Mouse (Mus musculus) kidney, embryonic 15.5 days (tissue): ENCODE measurements around the gene Farp1. TPM values are rescaled to one million over a fixed set of nuclear protein-coding genes. Genes with fewer than 3 reads are reported as not detected.

Experiments used
- ATAC-seq: fragments of 200-750 bp; cut with Nextera tagmentation; replicated peaks from 2 replicates; pipeline ENCODE4 v1.8.0; 2017; ENCODE audit warnings: moderate TSS enrichment; ENCODE audit not compliant: low FRiP score
- H3K27ac ChIP-seq: fragments of 300-500 bp; sonication (generic); 2 replicates; pipeline ENCODE4 v1.5.1; 2015; ENCODE audit warnings: mild to moderate bottlenecking, inconsistent platforms
- H3K27me3 ChIP-seq: fragments of 300-500 bp; sonication (generic); 2 replicates; pipeline ENCODE4 v1.6.1; 2015; ENCODE audit warnings: inconsistent platforms
- H3K36me3 ChIP-seq: fragments of 300-500 bp; sonication (generic); 2 replicates; pipeline ENCODE4 v1.6.1; 2015; ENCODE audit warnings: inconsistent platforms
- H3K4me1 ChIP-seq: fragments of 300-500 bp; sonication (generic); 2 replicates; pipeline ENCODE4 v1.6.1; 2015; ENCODE audit warnings: inconsistent platforms
- H3K4me2 ChIP-seq: fragments of 300-500 bp; sonication (generic); 2 replicates; pipeline ENCODE4 v1.6.1; 2015; ENCODE audit warnings: moderate library complexity, mild to moderate bottlenecking, inconsistent platforms
- H3K4me3 ChIP-seq: fragments of 300-500 bp; sonication (generic); replicated peaks from 2 replicates; pipeline ENCODE4 v1.5.1; 2015; ENCODE audit warnings: mild to moderate bottlenecking, inconsistent platforms
- H3K9ac ChIP-seq: fragments of 300-500 bp; sonication (generic); 2 replicates; pipeline ENCODE4 v1.6.1; 2015; ENCODE audit warnings: mild to moderate bottlenecking, inconsistent platforms
- H3K9me3 ChIP-seq: fragments of 300-500 bp; sonication (generic); replicated peaks from 2 replicates; pipeline ENCODE4 v1.6.1; 2016; ENCODE audit warnings: inconsistent platforms
- WGBS: fragments of 180-500 bp; shearing (Covaris S2); methylation state at CpG from one replicate; pipeline ENCODE4 v1.1.7; 2015; ENCODE audit warnings: mixed read lengths; 5-methylcytosine and 5-hydroxymethylcytosine counted together
- polyA plus RNA-seq: library from polyadenylated mRNA; unstranded; fragments of >200 nt; fragmentation: Nextera tagmentation; extraction: Ambion mirVana; gene quantifications from 2 replicates; pipeline ENCODE4 v1.2.1, GENCODE M21; 2015

The Farp1 gene
- polyA plus RNA-seq, result 31.6 and 35.8 TPM in 2 replicates

- Histone ChIP-seq H3K9ac (peak within 1 kb of the TSS; percentile 94), H3K4me1 (peaks cover 43% of the 10 kb centered on the region), H3K4me3 (peak within 1 kb of the TSS; percentile 95), H3K9me3 (no peaks in the 10 kb centered on the region), H3K27ac (peak within 1 kb of the TSS; percentile 94), H3K4me2 (peak within 1 kb of the TSS; percentile 89), H3K27me3 (no peaks in the 10 kb centered on the region), H3K36me3 (no peaks in the 10 kb centered on the region)
- WGBS, result under 1% methylated on average over 60 of the region's 61 CpGs
- ATAC-seq, result peak; percentile 97
Measured at GRCm38 (mm10) chr14:121034973-121035662, at the start of gene Farp1. Gene Farp1 (plus strand): TSS chr14:121035200.

- H3K4me3 ChIP-seq, result no peak overlapping the region
- H3K9ac ChIP-seq, result no peak overlapping the region
- no peak overlapping the region for H3K27ac ChIP-seq
- 36% methylated on average over 6 of the region's 6 CpGs for WGBS
- H3K4me1 ChIP-seq, result 0 out of 2 replicates have a peak, but pooled peaks cover 5% of the 10 kb centered on the region
- no peaks in the 10 kb centered on the region for H3K27me3 ChIP-seq
- 0 out of 2 replicates have a peak, but pooled peaks have one; percentile 25 for ATAC-seq
- no peaks in the 10 kb centered on the region for H3K9me3 ChIP-seq
- H3K36me3 ChIP-seq, result no peaks in the 10 kb centered on the region
- no peak overlapping the region for H3K4me2 ChIP-seq
Measured at GRCm38 (mm10) chr14:120989126-120989525, 45.9 kb upstream of the Farp1 start.

- H3K27me3 ChIP-seq, result no peaks in the 10 kb centered on the region
- H3K4me3 ChIP-seq, result no peak overlapping the region
- H3K4me1 ChIP-seq, result 0 out of 2 replicates have a peak, but pooled peaks cover 9% of the 10 kb centered on the region
- no peak overlapping the region for H3K9ac ChIP-seq
- no peak overlapping the region for H3K4me2 ChIP-seq
- H3K9me3 ChIP-seq, result no peaks in the 10 kb centered on the region
- H3K36me3 ChIP-seq, result no peaks in the 10 kb centered on the region
- no peak overlapping the region for H3K27ac ChIP-seq
- WGBS, result 86% methylated on average over 5 of the region's 5 CpGs
- ATAC-seq, result no peak
Measured at GRCm38 (mm10) chr14:120997686-120998085, 37.3 kb upstream of the Farp1 start.

GRCm38 (mm10) chr14:121000561-121001340, 34.2 kb upstream of the Farp1 start:
- peak; percentile 56; the same call in 1 of the 2 replicates for ATAC-seq
- WGBS, result 33% methylated on average over 12 of the region's 12 CpGs

GRCm38 (mm10) chr14:121005621-121006020, 29.4 kb upstream of the Farp1 start:
- Histone ChIP-seq H3K27me3 (no peaks in the 10 kb centered on the region), H3K9ac (no peak overlapping the region), H3K9me3 (no peaks in the 10 kb centered on the region), H3K4me2 (no peak overlapping the region), H3K36me3 (no peaks in the 10 kb centered on the region), H3K4me1 (0 out of 2 replicates have a peak, but pooled peaks cover 5% of the 10 kb centered on the region), H3K27ac (no peak overlapping the region), H3K4me3 (no peak overlapping the region)
- 89% methylated on average over 6 of the region's 6 CpGs for WGBS
- ATAC-seq, result no peak

More at GRCm38 (mm10) chr14:121000561-121001340, 34.2 kb upstream of the Farp1 start:
- H3K9me3 ChIP-seq, result no peaks in the 10 kb centered on the region
- H3K4me2 ChIP-seq, result no peak overlapping the region
- no peak overlapping the region for H3K9ac ChIP-seq
- H3K4me3 ChIP-seq, result no peak overlapping the region
- H3K27me3 ChIP-seq, result no peaks in the 10 kb centered on the region
- H3K4me1 ChIP-seq, result 0 out of 2 replicates have a peak, but pooled peaks cover 9% of the 10 kb centered on the region
- H3K27ac ChIP-seq, result peak overlapping the region; percentile 24
- no peaks in the 10 kb centered on the region for H3K36me3 ChIP-seq

- Histone ChIP-seq H3K4me1 (0 out of 2 replicates have a peak, but pooled peaks cover 1% of the 10 kb centered on the region), H3K9ac (no peak overlapping the region), H3K4me3 (no peak overlapping the region), H3K27ac (no peak overlapping the region), H3K4me2 (no peak overlapping the region), H3K27me3 (no peaks in the 10 kb centered on the region), H3K36me3 (no peaks in the 10 kb centered on the region), H3K9me3 (no peaks in the 10 kb centered on the region)
- no peak for ATAC-seq
- 95% methylated on average over 8 of the region's 8 CpGs for WGBS
Measured at GRCm38 (mm10) chr14:121006021-121006420, 29.0 kb upstream of the Farp1 start.

- Histone ChIP-seq H3K4me2 (no peak overlapping the region), H3K9me3 (peaks cover 5% of the 10 kb centered on the region; the same call in 1 of the 2 replicates), H3K27ac (no peak overlapping the region), H3K9ac (no peak overlapping the region), H3K4me1 (no peaks in the 10 kb centered on the region), H3K27me3 (no peaks in the 10 kb centered on the region), H3K4me3 (no peak overlapping the region), H3K36me3 (no peaks in the 10 kb centered on the region)
- no peak for ATAC-seq
- WGBS, result 85% methylated on average over 2 of the region's 2 CpGs
Measured at GRCm38 (mm10) chr14:121015114-121015690, 19.8 kb upstream of the Farp1 start.

- H3K4me3 ChIP-seq, result no peak overlapping the region
- H3K9me3 ChIP-seq, result 0 out of 2 replicates have a peak, but pooled peaks cover 6% of the 10 kb centered on the region
- H3K27ac ChIP-seq, result no peak overlapping the region
- H3K27me3 ChIP-seq, result no peaks in the 10 kb centered on the region
- H3K4me2 ChIP-seq, result no peak overlapping the region
- 71% methylated on average over 5 of the region's 5 CpGs for WGBS
- no peak for ATAC-seq
- H3K4me1 ChIP-seq, result no peaks in the 10 kb centered on the region
- H3K36me3 ChIP-seq, result no peaks in the 10 kb centered on the region
- H3K9ac ChIP-seq, result no peak overlapping the region
Measured at GRCm38 (mm10) chr14:121022403-121022802, 12.6 kb upstream of the Farp1 start.

- Histone ChIP-seq H3K36me3 (no peaks in the 10 kb centered on the region), H3K9me3 (no peaks in the 10 kb centered on the region), H3K4me3 (no peak overlapping the region), H3K9ac (no peak overlapping the region), H3K4me2 (no peak overlapping the region), H3K4me1 (no peaks in the 10 kb centered on the region), H3K27ac (no peak overlapping the region), H3K27me3 (no peaks in the 10 kb centered on the region)
- WGBS, result 75% methylated on average over 8 of the region's 8 CpGs
- no peak for ATAC-seq
Measured at GRCm38 (mm10) chr14:121025381-121025780, 9.6 kb upstream of the Farp1 start.

GRCm38 (mm10) chr14:121031396-121031795, 3.6 kb upstream of the Farp1 start:
- Histone ChIP-seq H3K36me3 (no peaks in the 10 kb centered on the region), H3K4me3 (no peak overlapping the region), H3K27ac (no peak overlapping the region), H3K27me3 (no peaks in the 10 kb centered on the region), H3K4me2 (no peak overlapping the region), H3K9me3 (no peaks in the 10 kb centered on the region), H3K9ac (no peak overlapping the region), H3K4me1 (peaks cover 13% of the 10 kb centered on the region)
- ATAC-seq, result no peak
- WGBS, result 70% methylated on average over 2 of the region's 2 CpGs

GRCm38 (mm10) chr14:121034525-121034924, 475 bp upstream of the Farp1 start:
- H3K27me3 ChIP-seq, result no peaks in the 10 kb centered on the region
- no peaks in the 10 kb centered on the region for H3K36me3 ChIP-seq
- H3K9me3 ChIP-seq, result no peaks in the 10 kb centered on the region
- peaks cover 39% of the 10 kb centered on the region for H3K4me1 ChIP-seq
- H3K9ac ChIP-seq, result peak overlapping the region; percentile 94; the same call in 1 of the 2 replicates
- ATAC-seq, result no peak
- H3K4me3 ChIP-seq, result peak overlapping the region; percentile 95
- peak overlapping the region; percentile 89 for H3K4me2 ChIP-seq
- peak overlapping the region; percentile 18; the same call in 1 of the 2 replicates for H3K27ac ChIP-seq
- 9% methylated on average over 10 of the region's 10 CpGs for WGBS
